Mouse (Mus musculus): ENCODE measurements around the gene Psmd9.

DNA sequence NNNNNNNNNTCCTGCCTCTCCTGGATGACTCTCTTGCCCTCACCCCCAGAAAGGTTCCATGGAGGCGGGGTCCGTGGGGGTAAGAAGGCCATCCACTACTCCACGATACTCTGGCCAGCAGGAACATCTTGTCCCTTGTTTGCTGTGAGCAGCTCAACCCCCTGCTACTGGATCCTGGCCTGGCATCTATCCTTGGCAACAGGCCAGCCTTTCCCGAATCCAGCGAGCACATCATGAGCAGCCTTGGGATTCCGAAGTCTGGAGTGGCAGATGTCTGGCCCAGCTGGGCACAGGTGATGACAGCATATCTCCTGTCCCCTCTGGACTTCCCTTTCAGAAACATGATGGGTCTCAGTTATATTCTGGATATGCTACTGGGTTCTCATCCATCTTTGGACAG lies 16.8 kb downstream of the Psmd9 start:
- TF ChIP-seq MAFK (IDR thresholded peaks at IDR 0.05; ENCODE audit: insufficient read depth, low read depth, low read length) = no peak
- no peak for TF ChIP-seq ZC3H11A (IDR thresholded peaks at IDR 0.05; ENCODE audit: borderline replicate concordance, low read depth, low read length)
- no peak for TF ChIP-seq ZNF384 (IDR thresholded peaks at IDR 0.05; ENCODE audit: low read depth, low read length)
